Mouse (Mus musculus): Measurements from ENCODE around the gene Rfc2.

The Rfc2 gene

GRCm38 (mm10) chr5:134565696-134566095, 15.5 kb upstream of the Rfc2 start:
- no peak for DNase-seq (ENCODE audit: low read depth, low spot score)

- no peak for DNase-seq (ENCODE audit: low read depth, low spot score)
These were observed 13.7 kb upstream of the Rfc2 start for GRCm38 (mm10) chr5:134567445-134567844.

DNA sequence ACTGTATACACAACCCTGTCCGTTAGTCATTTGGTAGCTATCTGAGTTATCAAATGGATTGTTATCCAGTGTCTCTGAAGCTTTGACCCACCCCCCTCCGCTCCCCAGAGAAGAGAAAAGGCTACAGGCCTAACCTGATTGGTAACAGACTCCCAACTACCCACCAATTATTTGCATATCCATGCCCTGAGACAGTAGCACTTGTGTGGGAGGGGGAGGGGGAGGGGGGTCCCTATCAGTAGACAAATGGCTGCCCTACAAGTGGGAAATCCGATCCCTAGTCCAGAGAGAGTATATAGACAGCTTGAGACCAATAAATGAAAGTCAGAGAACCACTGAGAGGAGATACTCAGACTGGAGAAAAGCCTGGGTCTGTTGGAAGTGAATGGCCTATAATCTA, 13.1 kb upstream of the Rfc2 start:
- DNase-seq (ENCODE audit: low read depth, low spot score) = peak; percentile 59

DNA sequence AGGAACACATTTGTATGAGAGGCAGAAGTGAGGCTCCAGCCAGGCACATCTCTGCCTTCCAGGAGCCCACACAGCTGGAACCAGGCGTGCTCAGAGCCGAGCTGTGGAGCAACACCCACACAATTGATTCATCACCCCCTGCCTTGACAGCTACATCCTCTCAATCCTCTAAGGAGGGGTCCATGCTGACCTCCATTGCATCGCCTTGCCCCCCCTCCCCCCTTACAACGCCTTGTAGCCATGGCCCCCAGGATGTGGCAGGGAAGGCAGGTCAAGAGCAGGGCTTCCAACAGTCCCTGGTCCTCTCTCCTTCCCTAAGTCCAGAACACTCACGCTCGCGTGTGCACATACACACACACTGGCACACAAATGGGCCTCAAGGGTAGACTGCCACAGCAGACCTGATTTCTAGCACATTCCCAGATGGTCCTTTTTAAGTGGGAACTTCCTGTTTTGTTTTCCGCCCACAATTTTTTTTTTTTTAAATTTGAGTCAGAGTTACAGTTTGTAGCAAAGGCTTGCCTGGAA, 12.1 kb upstream of the Rfc2 start:
- no peak for DNase-seq (ENCODE audit: low read depth, low spot score)

- peak; percentile 62 for DNase-seq (ENCODE audit: low read depth, low spot score)
These were observed 9.2 kb upstream of the Rfc2 start for GRCm38 (mm10) chr5:134571730-134572507.

DNA sequence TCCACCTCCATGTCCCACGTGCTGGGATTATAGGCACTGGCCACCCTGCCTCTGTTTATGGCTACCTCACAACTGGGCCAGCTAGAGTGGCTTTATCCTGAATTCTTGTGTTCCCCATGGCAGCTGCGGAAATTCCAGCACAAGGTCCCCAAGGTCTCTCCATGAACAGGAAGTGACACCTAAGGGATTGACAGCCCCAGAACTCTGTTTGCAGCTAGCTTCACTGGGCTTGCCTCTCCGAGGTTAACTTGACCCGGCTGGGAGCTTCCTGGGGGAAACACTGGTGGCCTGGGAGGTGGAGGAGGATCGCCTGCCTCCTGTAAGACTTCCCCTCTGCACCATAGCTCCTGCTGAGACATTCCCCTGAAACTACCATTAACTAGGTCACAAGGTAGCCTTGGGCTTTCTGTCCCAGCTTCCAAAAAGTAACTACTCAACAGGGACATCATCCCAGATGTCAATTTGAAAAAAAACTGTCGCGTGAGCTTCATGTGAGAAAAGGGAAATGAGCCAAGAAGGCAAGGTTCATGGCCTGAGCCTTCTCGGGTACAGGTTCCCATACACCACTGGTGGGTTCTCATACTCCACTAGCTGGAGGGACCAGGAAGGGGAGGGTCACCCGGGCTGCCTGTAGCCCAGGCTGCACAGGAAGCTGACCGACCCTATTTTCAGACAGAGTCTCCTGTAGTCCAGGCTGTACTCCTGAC, 8.5 kb upstream of the Rfc2 start:
- DNase-seq (ENCODE audit: low read depth, low spot score) = no peak

- no peak for DNase-seq (ENCODE audit: low read depth, low spot score)
These were observed 5.3 kb upstream of the Rfc2 start for GRCm38 (mm10) chr5:134575833-134576232.

DNA sequence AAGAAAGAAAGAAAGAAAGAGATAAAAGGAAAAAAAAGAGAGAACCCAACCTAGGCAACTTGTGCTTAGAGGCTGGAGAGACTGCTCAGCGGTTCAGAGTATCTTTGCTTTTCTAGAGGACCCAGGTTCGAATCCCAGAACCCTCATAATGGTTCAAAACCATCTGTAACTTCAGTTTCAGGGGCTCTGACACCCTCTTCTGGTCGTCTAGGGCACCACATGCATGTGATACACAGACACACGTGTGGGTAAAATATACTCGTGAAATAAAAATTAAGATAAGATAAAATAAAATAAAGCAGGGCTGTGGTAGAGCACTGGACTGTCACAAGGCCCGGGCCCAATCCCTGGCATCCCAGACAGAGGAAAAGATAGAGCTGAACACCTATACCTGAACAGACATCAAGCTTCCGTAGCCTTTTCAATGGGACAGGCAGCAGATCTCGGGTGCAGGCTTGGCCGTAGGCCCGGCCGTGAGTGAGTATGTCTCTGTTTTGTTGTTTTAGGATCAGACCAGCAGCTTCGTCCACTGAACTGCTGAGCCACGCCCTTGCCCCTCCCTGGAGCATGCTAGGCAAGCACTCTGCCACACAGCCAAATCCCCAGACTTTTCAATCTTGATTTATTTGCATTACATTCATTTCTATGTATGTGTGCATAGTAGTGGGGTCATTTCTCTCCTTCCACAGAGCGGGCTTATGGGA, 4.5 kb upstream of the Rfc2 start:
- DNase-seq (ENCODE audit: low read depth, low spot score) = no peak

- DNase-seq (ENCODE audit: low read depth, low spot score) = no peak
These were observed 3.6 kb upstream of the Rfc2 start for GRCm38 (mm10) chr5:134577534-134577933.

- no peak for DNase-seq (ENCODE audit: low read depth, low spot score)
These were observed 2.0 kb upstream of the Rfc2 start for GRCm38 (mm10) chr5:134579135-134579534.

GRCm38 (mm10) chr5:134582221-134582907, 1.2 kb downstream of the Rfc2 start:
- DNase-seq (ENCODE audit: low read depth, low spot score) = peak; percentile 98

GRCm38 (mm10) chr5:134583006-134583883, 2.1 kb downstream of the Rfc2 start:
- no peak for DNase-seq (ENCODE audit: low read depth, low spot score)

DNA sequence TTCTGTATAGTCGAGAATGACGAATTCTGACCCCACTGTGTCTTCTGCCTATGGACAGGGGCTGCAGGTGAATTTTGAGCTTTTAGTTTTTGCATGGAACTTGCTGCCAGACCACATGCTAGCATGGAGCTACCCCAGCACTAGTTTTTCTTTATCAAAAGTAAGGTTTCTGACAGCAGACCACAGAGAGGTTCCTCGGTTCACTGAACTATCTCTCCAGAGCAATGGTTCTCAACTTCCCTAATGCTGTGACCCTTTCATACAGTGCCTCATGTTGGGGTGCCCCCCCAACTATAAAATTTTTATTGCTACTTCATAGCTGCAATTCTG, 2.7 kb downstream of the Rfc2 start:
- DNase-seq (ENCODE audit: low read depth, low spot score) = no peak

- no peak for DNase-seq (ENCODE audit: low read depth, low spot score)
These were observed 3.6 kb downstream of the Rfc2 start for GRCm38 (mm10) chr5:134584798-134585197.

DNA sequence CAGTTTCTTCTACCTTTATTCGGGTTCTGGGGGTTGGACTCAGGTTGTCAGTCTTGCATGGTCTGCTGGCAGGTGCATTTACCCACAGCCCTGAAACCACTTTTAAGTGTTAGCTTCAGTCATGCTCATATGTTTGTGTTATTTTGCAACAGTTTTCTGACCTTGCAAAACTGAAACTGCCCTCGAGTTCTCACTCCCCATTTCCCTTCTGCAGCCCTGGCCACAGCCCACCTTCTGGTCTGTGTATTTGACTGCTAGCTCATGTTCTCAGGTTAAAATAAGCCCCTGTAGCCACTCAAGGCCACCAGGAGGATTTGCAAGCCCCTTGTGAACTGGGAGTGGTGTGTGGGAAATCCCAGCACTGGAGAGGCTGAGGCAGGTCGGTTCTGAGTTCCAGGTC, 8.7 kb downstream of the Rfc2 start:
- DNase-seq (ENCODE audit: low read depth, low spot score) = no peak

- no peak for DNase-seq (ENCODE audit: low read depth, low spot score)
These were observed 10.9 kb downstream of the Rfc2 start for GRCm38 (mm10) chr5:134592026-134592581.

DNA sequence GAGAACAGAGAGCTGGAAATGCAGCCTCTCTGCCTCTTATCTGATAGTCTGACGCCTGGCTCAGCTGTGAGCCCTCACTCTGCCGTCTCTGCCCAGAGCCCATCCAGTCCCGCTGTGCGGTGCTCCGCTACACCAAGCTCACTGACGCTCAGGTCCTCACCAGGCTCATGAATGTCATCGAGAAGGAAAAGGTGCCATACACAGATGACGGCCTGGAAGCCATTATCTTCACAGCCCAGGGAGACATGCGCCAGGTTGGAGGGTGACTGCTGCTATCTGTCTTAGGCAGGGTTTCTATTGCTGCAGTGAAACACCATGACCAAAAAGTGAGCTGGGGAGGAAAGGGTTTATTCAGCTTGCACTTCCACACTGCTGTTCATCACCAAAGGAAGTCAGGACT, 11.9 kb downstream of the Rfc2 start:
- no peak for DNase-seq (ENCODE audit: low read depth, low spot score)

- no peak for DNase-seq (ENCODE audit: low read depth, low spot score)
These were observed 16.5 kb downstream of the Rfc2 start for GRCm38 (mm10) chr5:134597711-134598110.

GRCm38 (mm10) chr5:134604376-134604775, 23.2 kb downstream of the Rfc2 start:
- DNase-seq (ENCODE audit: low read depth, low spot score) = no peak

- no peak for DNase-seq (ENCODE audit: low read depth, low spot score)
These were observed 25.1 kb downstream of the Rfc2 start for GRCm38 (mm10) chr5:134606314-134606713.

GRCm38 (mm10) chr5:134607121-134607520, 26.0 kb downstream of the Rfc2 start:
- no peak for DNase-seq (ENCODE audit: low read depth, low spot score)
